Mouse (Mus musculus) lung, postnatal 36 days (tissue): ENCODE measurements around the gene Mbtps1.
A peak's percentile ranks its signal among the peaks of the same experiment; 100 is the strongest.

Source experiments
- DNase-seq: peaks from one replicate; pipeline ENCODE4 v3.0.0; 2022; ENCODE audit warnings: mixed read lengths

The Mbtps1 gene

GRCm38 (mm10) chr8:119557821-119558602, 523 bp downstream of the Mbtps1 start:
- DNase-seq, result peak; percentile 76

- DNase-seq, result no peak
Observed at GRCm38 (mm10) chr8:119557132-119557531, 1.4 kb downstream of the Mbtps1 start.

- no peak for DNase-seq
Observed at GRCm38 (mm10) chr8:119555861-119556260, 2.7 kb downstream of the Mbtps1 start.

GRCm38 (mm10) chr8:119552967-119553366, 5.6 kb downstream of the Mbtps1 start:
- DNase-seq, result no peak

- no peak for DNase-seq
Observed at GRCm38 (mm10) chr8:119548560-119549113, 9.9 kb downstream of the Mbtps1 start.

- DNase-seq, result peak; percentile 41
Observed at GRCm38 (mm10) chr8:119547019-119547691, 11.4 kb downstream of the Mbtps1 start.

GRCm38 (mm10) chr8:119545791-119546190, 12.7 kb downstream of the Mbtps1 start:
- DNase-seq, result no peak

GRCm38 (mm10) chr8:119545180-119545579, 13.4 kb downstream of the Mbtps1 start:
- no peak for DNase-seq

GRCm38 (mm10) chr8:119544606-119545005, 13.9 kb downstream of the Mbtps1 start:
- no peak for DNase-seq

GRCm38 (mm10) chr8:119531973-119532372, 26.6 kb downstream of the Mbtps1 start:
- no peak for DNase-seq

- DNase-seq, result no peak
Observed at GRCm38 (mm10) chr8:119531397-119531796, 27.1 kb downstream of the Mbtps1 start.

- no peak for DNase-seq
Observed at GRCm38 (mm10) chr8:119530937-119531336, 27.6 kb downstream of the Mbtps1 start.

GRCm38 (mm10) chr8:119528762-119529161, 29.8 kb downstream of the Mbtps1 start:
- DNase-seq, result no peak

GRCm38 (mm10) chr8:119520102-119520501, 38.4 kb downstream of the Mbtps1 start:
- DNase-seq, result no peak

GRCm38 (mm10) chr8:119516674-119517073, 41.9 kb downstream of the Mbtps1 start:
- DNase-seq, result no peak

GRCm38 (mm10) chr8:119515767-119516166, 42.8 kb downstream of the Mbtps1 start:
- peak; percentile 51 for DNase-seq

- no peak for DNase-seq
Observed at GRCm38 (mm10) chr8:119514940-119515339, 43.6 kb downstream of the Mbtps1 start.

GRCm38 (mm10) chr8:119513405-119513804, 45.1 kb downstream of the Mbtps1 start:
- DNase-seq, result peak; percentile 20

GRCm38 (mm10) chr8:119511722-119512121, 46.8 kb downstream of the Mbtps1 start:
- DNase-seq, result no peak

GRCm38 (mm10) chr8:119510471-119510870, 48.1 kb downstream of the Mbtps1 start:
- no peak for DNase-seq

- no peak for DNase-seq
Observed at GRCm38 (mm10) chr8:119506106-119506505, 52.4 kb downstream of the Mbtps1 start.

- no peak for DNase-seq
Observed at GRCm38 (mm10) chr8:119505488-119505887, 53.0 kb downstream of the Mbtps1 start.

GRCm38 (mm10) chr8:119503191-119503767, 55.3 kb downstream of the Mbtps1 start:
- no peak for DNase-seq

GRCm38 (mm10) chr8:119502111-119502510, 56.4 kb downstream of the Mbtps1 start:
- DNase-seq, result no peak
